Mouse (Mus musculus) limb, embryonic 13.5 days (tissue): Measurements from ENCODE around the gene Adgrf2. TPM values are rescaled to one million over a fixed set of nuclear protein-coding genes. Genes with fewer than 3 reads are reported as not detected.

Source experiments
- ATAC-seq: fragments of 200-750 bp; cut with Nextera tagmentation; 2 replicates; pipeline ENCODE4 v1.8.0; 2017; ENCODE audit warnings: low read depth, moderate number of reproducible peaks, moderate TSS enrichment; ENCODE audit not compliant: low FRiP score
- H3K27ac ChIP-seq: fragments of 300-500 bp; sonication (generic); 2 replicates; pipeline ENCODE4 v1.5.1; 2015; ENCODE audit warnings: inconsistent platforms, mild to moderate bottlenecking, moderate library complexity
- H3K27me3 ChIP-seq: fragments of 300-500 bp; sonication (generic); 2 replicates; pipeline ENCODE4 v1.6.1; 2015; ENCODE audit warnings: mild to moderate bottlenecking, inconsistent platforms
- H3K36me3 ChIP-seq: fragments of 300-500 bp; sonication (generic); 2 replicates; pipeline ENCODE4 v1.6.1; 2015; ENCODE audit warnings: inconsistent platforms, mild to moderate bottlenecking, moderate library complexity
- H3K4me1 ChIP-seq: fragments of 300-500 bp; sonication (generic); 2 replicates; pipeline ENCODE4 v1.6.1; 2015; ENCODE audit warnings: inconsistent platforms
- H3K4me2 ChIP-seq: fragments of 300-500 bp; sonication (generic); replicated peaks from 2 replicates; pipeline ENCODE4 v1.6.1; 2015; ENCODE audit warnings: inconsistent platforms, mild to moderate bottlenecking, moderate library complexity
- H3K4me3 ChIP-seq: fragments of 300-500 bp; sonication (generic); 2 replicates; pipeline ENCODE4 v1.5.1; 2015; ENCODE audit warnings: moderate library complexity, mild to moderate bottlenecking, inconsistent platforms
- H3K9ac ChIP-seq: fragments of 300-500 bp; sonication (generic); 2 replicates; pipeline ENCODE4 v1.6.1; 2015; ENCODE audit warnings: mild to moderate bottlenecking, inconsistent platforms
- H3K9me3 ChIP-seq: fragments of 300-500 bp; sonication (generic); 2 replicates; pipeline ENCODE4 v1.6.1; 2016; ENCODE audit warnings: inconsistent platforms
- WGBS: fragments of 180-500 bp; shearing (Covaris S2); methylation state at CpG from one replicate; pipeline ENCODE4 v1.1.7; 2015; 5-methylcytosine and 5-hydroxymethylcytosine counted together
- polyA plus RNA-seq: library from polyadenylated mRNA; unstranded; fragments of >200 nt; fragmentation: Nextera tagmentation; extraction: Ambion mirVana; gene quantifications from 2 replicates; pipeline ENCODE4 v1.2.1, GENCODE M21; 2015

The Adgrf2 gene
- polyA plus RNA-seq, 1 experiment from 2014 or later = 0.05 TPM

DNA sequence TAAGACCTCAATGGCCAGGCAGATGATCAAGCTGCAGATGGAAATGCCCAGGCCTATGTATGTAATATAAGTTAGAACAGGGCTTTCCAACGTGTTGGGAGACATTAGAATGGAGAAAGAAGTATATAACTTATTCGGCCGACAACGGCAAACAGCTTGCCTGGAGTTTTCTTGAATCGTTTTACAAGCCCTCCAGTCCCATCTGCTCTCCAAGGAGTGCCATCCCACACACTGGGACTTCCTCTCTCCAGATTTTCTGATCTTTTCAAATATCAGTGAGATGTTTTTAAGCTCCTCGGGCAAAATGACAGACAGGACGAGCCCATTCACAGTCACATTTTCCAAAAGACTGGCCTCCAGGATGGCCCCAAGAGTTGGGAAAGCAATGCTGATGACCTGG lies 31.3 kb downstream of the Adgrf2 start:
- H3K9me3 ChIP-seq = no peaks in the 10 kb centered on the region
- H3K4me1 ChIP-seq = no peaks in the 10 kb centered on the region
- no peak overlapping the region for H3K27ac ChIP-seq
- no peak for ATAC-seq
- H3K4me2 ChIP-seq = no peak overlapping the region
- no peaks in the 10 kb centered on the region for H3K27me3 ChIP-seq
- H3K4me3 ChIP-seq = no peak overlapping the region
- H3K9ac ChIP-seq = no peak overlapping the region
- H3K36me3 ChIP-seq = no peaks in the 10 kb centered on the region
- WGBS = 87% methylated on average over 7 of the region's 7 CpGs

DNA sequence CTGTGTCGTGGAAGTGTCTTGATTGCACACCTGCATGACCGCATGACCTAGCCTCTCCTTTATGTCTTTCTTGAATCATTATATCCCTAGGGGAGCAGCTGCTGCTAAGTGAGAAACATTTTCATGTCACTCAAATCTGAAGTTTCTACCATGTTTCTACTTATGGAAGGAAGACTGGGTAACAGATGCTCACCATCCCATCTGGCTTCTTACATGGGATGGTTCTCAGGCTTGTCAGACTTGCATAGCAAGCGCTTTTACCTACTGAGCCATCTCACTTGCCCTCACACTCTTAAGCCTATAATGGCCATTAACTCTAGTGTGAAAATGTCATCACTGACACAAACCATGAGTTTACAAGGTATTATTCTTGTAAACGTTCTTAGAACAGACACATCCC lies 36.4 kb downstream of the Adgrf2 start:
- Histone ChIP-seq H3K36me3 (no peaks in the 10 kb centered on the region), H3K27ac (no peak overlapping the region), H3K9me3 (no peaks in the 10 kb centered on the region), H3K4me1 (no peaks in the 10 kb centered on the region), H3K9ac (no peak overlapping the region), H3K4me3 (no peak overlapping the region), H3K4me2 (no peak overlapping the region), H3K27me3 (no peaks in the 10 kb centered on the region)
- ATAC-seq = no peak
- 62% methylated on average over 4 of the region's 4 CpGs for WGBS

DNA sequence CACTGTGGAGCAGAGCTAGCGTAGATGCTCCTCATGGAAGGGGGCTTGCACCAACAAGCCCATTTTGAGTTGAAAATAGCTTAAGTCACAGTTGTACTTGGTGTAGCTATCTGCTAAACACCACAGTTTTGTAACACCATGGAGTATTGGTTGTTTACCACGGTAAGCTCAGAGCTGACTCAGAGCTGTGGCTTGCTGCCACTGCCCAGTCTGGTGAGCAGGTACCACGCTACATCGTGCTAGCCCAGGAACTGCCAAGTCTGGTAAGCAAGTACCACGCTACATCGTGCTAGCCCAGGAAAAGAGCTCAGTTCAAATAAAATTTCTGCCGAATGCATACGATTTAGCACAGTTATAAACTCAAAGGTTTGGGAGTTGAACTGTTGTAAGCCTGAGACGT lies 39.8 kb downstream of the Adgrf2 start:
- Histone ChIP-seq H3K9me3 (no peaks in the 10 kb centered on the region), H3K9ac (no peak overlapping the region), H3K27me3 (no peaks in the 10 kb centered on the region), H3K27ac (no peak overlapping the region), H3K36me3 (no peaks in the 10 kb centered on the region), H3K4me3 (no peak overlapping the region), H3K4me2 (no peak overlapping the region), H3K4me1 (no peaks in the 10 kb centered on the region)
- 85% methylated on average over 9 of the region's 9 CpGs for WGBS
- ATAC-seq = no peak

DNA sequence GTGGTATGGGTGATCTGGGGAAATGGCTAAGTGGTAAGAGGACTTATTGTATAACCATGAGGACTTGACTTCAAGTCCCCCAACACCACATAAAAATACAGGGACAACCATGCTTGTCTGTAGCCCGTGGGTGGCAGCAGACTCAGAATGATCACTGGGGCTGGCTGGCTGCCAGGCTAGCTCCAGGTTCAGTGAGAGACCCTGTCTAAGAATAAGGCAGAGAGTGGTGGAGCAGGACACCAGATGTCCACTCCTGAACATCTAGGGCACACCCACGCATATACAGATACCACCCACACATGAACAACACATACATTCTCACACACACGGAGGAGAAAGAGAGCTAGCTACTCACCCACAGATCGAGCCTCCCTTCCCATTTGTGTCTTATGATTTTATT lies 47.2 kb downstream of the Adgrf2 start:
- Histone ChIP-seq H3K4me3 (no peak overlapping the region), H3K9ac (no peak overlapping the region), H3K4me1 (0 out of 2 replicates have a peak, but pooled peaks cover 5% of the 10 kb centered on the region), H3K36me3 (no peaks in the 10 kb centered on the region), H3K9me3 (no peaks in the 10 kb centered on the region), H3K4me2 (no peak overlapping the region), H3K27ac (no peak overlapping the region), H3K27me3 (no peaks in the 10 kb centered on the region)
- WGBS = 79% methylated on average over 4 of the region's 4 CpGs
- ATAC-seq = no peak

DNA sequence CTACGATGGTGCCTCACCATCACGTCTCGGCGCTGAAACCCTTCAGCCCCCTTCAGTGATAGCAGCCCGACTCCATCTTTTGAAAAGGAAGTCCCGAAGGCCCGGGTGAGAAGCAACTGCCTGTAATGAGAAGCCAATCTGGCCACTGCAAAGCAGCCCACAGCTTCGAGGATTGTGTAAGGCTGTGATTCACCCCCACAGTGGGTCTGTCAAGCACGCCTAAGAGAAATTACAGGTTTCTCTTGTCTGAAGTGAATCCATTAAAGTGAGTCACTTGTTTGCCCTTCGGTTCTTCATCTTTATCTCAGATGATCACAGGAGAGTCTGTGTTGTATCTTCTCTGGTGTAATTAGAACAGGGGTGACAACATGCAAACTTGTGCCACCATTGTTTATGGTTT lies 49.8 kb downstream of the Adgrf2 start, which contains the start of gene Adgrf4:
Gene Adgrf4 (minus strand): TSS at position 149 of the 400 bp plus-strand sequence.
- 0 out of 2 replicates have a peak, but pooled peaks cover 5% of the 10 kb centered on the region for H3K4me1 ChIP-seq
- no peaks in the 10 kb centered on the region for H3K36me3 ChIP-seq
- 82% methylated on average over 10 of the region's 10 CpGs for WGBS
- no peak within 1 kb of the TSS for H3K9ac ChIP-seq
- no peak for ATAC-seq
- H3K9me3 ChIP-seq = no peaks in the 10 kb centered on the region
- no peaks in the 10 kb centered on the region for H3K27me3 ChIP-seq
- no peak within 1 kb of the TSS for H3K4me3 ChIP-seq
- no peak within 1 kb of the TSS for H3K27ac ChIP-seq
- H3K4me2 ChIP-seq = no peak within 1 kb of the TSS

DNA sequence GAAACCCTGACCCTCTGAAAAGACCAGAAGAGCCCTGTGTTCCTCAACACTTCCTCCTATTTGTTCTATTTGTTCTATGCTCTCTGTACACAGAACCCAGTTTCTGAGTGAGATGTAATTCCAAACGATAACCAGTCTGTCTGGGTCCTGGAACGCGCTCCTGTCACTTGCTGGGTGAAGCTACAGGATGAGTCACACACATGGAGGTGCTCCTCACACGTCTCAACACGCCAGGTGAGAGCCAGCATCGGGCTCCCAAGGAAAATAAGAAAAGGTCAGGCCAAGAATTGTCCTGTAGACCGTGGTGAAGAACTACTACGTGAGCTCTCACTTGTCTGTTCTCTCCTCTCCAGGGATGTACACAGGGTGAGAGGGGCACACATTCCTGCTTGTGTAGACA lies 51.4 kb downstream of the Adgrf2 start:
- no peaks in the 10 kb centered on the region for H3K27me3 ChIP-seq
- no peak overlapping the region for H3K27ac ChIP-seq
- H3K36me3 ChIP-seq = no peaks in the 10 kb centered on the region
- no peak overlapping the region for H3K4me2 ChIP-seq
- WGBS = 85% methylated on average over 8 of the region's 8 CpGs
- ATAC-seq = no peak
- no peak overlapping the region for H3K4me3 ChIP-seq
- H3K4me1 ChIP-seq = 0 out of 2 replicates have a peak, but pooled peaks cover 2% of the 10 kb centered on the region
- H3K9me3 ChIP-seq = no peaks in the 10 kb centered on the region
- H3K9ac ChIP-seq = no peak overlapping the region

Other genes with a start within 250 kb of the Adgrf2 start
- not detected in 2 replicates for gene Opn5, start 130.8 kb downstream of the Adgrf2 start, polyA plus RNA-seq
- gene Adgrf4, start 49.9 kb downstream of the Adgrf2 start, polyA plus RNA-seq = 0.32 and 0.33 TPM in 2 replicates
- 17.9 and 18.5 TPM in 2 replicates for gene Cd2ap, start 134.5 kb upstream of the Adgrf2 start, polyA plus RNA-seq